Mouse (Mus musculus) neural tube, embryonic 11.5 days (tissue): ENCODE data around the gene Hist2h2aa1. TPM values are rescaled to one million over a fixed set of nuclear protein-coding genes. Genes with fewer than 3 reads are reported as not detected.
"Not testable (repeated sequence)": the region's sequence is repeated elsewhere in the genome, so short reads cannot be mapped to it uniquely, and the experiment has no call there.

ENCODE experiments used
- ATAC-seq: fragments of 200-750 bp; cut with Nextera tagmentation; 2 replicates; pipeline ENCODE4 v1.8.0; 2017; ENCODE audit warnings: moderate number of reproducible peaks, mild to moderate bottlenecking, moderate TSS enrichment, moderate library complexity; ENCODE audit not compliant: insufficient read depth, low FRiP score, low TSS enrichment
- DNase-seq: peaks from one replicate; pipeline ENCODE4 v3.0.0-alpha.2; 2015; ENCODE audit warnings: low spot score
- H3K27ac ChIP-seq: fragments of 300-500 bp; sonication (generic); 2 replicates; pipeline ENCODE4 v1.5.1; 2014; ENCODE audit warnings: low read depth, mild to moderate bottlenecking, low read length
- H3K27me3 ChIP-seq: fragments of 300-500 bp; sonication (generic); 2 replicates; pipeline ENCODE4 v1.6.1; 2014; ENCODE audit warnings: mild to moderate bottlenecking, low read length, mixed read lengths; ENCODE audit not compliant: control insufficient read depth, insufficient read depth
- H3K36me3 ChIP-seq: fragments of 300-500 bp; sonication (generic); 2 replicates; pipeline ENCODE4 v1.6.1; 2014; ENCODE audit warnings: mild to moderate bottlenecking, low read length, moderate library complexity, mixed read lengths; ENCODE audit not compliant: control insufficient read depth, insufficient read depth
- H3K4me1 ChIP-seq: fragments of 300-500 bp; sonication (generic); 2 replicates; pipeline ENCODE4 v1.6.1; 2014; ENCODE audit warnings: low read length, mixed read lengths; ENCODE audit not compliant: control insufficient read depth, insufficient read depth
- H3K4me2 ChIP-seq: fragments of 300-500 bp; sonication (generic); 2 replicates; pipeline ENCODE4 v1.6.1; 2014; ENCODE audit warnings: low read depth, mild to moderate bottlenecking, moderate library complexity
- H3K4me3 ChIP-seq: fragments of 300-500 bp; sonication (generic); 2 replicates; pipeline ENCODE4 v1.5.1; 2014; ENCODE audit warnings: low read depth, low read length
- H3K9ac ChIP-seq: fragments of 300-500 bp; sonication (generic); 2 replicates; pipeline ENCODE4 v1.6.1; 2014; ENCODE audit warnings: mild to moderate bottlenecking, low read length
- H3K9me3 ChIP-seq: fragments of 300-500 bp; sonication (generic); 2 replicates; pipeline ENCODE4 v1.6.1; 2016; ENCODE audit warnings: low read length; ENCODE audit not compliant: control insufficient read depth
- WGBS: fragments of 180-500 bp; shearing (Covaris S2); extraction: QIAGEN DNeasy Blood & Tissue Kit; methylation state at CpG from one replicate; pipeline ENCODE4 v1.1.7; 2014; 5-methylcytosine and 5-hydroxymethylcytosine counted together
- polyA plus RNA-seq: library from polyadenylated mRNA; unstranded; fragments of >200 nt; fragmentation: Nextera tagmentation; extraction: Ambion mirVana; gene quantifications from 2 replicates; pipeline ENCODE4 v1.2.1, GENCODE M21; 2014

Hist2h2aa1 gene
- polyA plus RNA-seq, 1 experiment from 2014 or later = 24.5 TPM

DNA sequence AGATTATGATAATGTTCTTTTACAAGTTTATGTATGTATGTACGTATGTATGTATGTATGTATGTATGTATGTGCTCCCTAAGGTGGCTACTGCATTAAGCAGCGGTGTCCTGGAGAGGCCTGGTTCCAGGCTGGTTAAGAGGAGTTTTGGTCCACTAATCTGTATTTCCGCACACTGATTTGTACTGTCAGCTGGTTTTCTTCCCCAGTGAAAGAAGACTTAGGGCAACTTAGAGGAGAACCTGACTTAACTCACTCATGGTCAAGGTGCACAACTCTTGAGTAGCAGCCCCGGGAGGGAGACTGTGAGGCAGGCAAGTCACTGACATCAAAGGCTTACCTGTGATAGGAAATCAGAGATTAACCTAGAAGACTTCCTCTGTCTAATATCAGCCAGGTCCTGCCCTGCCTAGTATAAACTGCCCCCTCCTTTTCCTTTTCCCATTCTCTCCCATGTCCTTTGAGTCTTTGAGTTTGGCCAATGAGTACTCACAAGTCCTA, 8.4 kb upstream of the Hist2h2aa1 start:
- no peak for ATAC-seq
- 84% methylated on average over 4 of the region's 4 CpGs for WGBS

GRCm38 (mm10) chr3:96237335-96237903, 7.9 kb upstream of the Hist2h2aa1 start:
- H3K9ac ChIP-seq = peak overlapping the region; percentile 82
- H3K27ac ChIP-seq = peak overlapping the region; percentile 84
- no peaks in the 10 kb centered on the region for H3K9me3 ChIP-seq
- H3K4me3 ChIP-seq = peak overlapping the region; percentile 42
- ATAC-seq = no peak
- H3K4me1 ChIP-seq = peaks cover 9% of the 10 kb centered on the region
- no peaks in the 10 kb centered on the region for H3K36me3 ChIP-seq
- DNase-seq = peak; percentile 43
- peak overlapping the region; percentile 51 for H3K4me2 ChIP-seq
- no peaks in the 10 kb centered on the region for H3K27me3 ChIP-seq
- 28% methylated on average over 7 of the region's 7 CpGs for WGBS

More for the DNA sequence above, 8.4 kb upstream of the Hist2h2aa1 start:
- H3K4me2 ChIP-seq = peak overlapping the region; percentile 51
- H3K4me3 ChIP-seq = peak overlapping the region; percentile 42
- no peaks in the 10 kb centered on the region for H3K27me3 ChIP-seq
- no peak overlapping the region for H3K27ac ChIP-seq
- H3K36me3 ChIP-seq = no peaks in the 10 kb centered on the region
- H3K4me1 ChIP-seq = peaks cover 9% of the 10 kb centered on the region
- H3K9ac ChIP-seq = peak overlapping the region; percentile 82
- DNase-seq = no peak
- H3K9me3 ChIP-seq = no peaks in the 10 kb centered on the region

GRCm38 (mm10) chr3:96237904-96238511, 7.3 kb upstream of the Hist2h2aa1 start:
- Histone ChIP-seq H3K4me2 (peak overlapping the region; percentile 51), H3K4me1 (peaks cover 9% of the 10 kb centered on the region), H3K27ac (peak overlapping the region; percentile 84), H3K27me3 (no peaks in the 10 kb centered on the region), H3K9me3 (no peaks in the 10 kb centered on the region), H3K9ac (peak overlapping the region; percentile 82), H3K4me3 (peak overlapping the region; percentile 42), H3K36me3 (no peaks in the 10 kb centered on the region)
- 0% methylated on average over 12 of the region's 12 CpGs for WGBS
- DNase-seq (peak; percentile 49), ATAC-seq (no peak)

GRCm38 (mm10) chr3:96238954-96239793, 6.1 kb upstream of the Hist2h2aa1 start, which contains the start of gene Hist2h3c2:
Gene Hist2h3c2, minus strand, starts transcription at chr3:96239127.
- Histone ChIP-seq H3K9ac (peak within 1 kb of the TSS; percentile 82), H3K4me3 (peak within 1 kb of the TSS; percentile 42), H3K4me2 (peak within 1 kb of the TSS; percentile 51), H3K27ac (peak within 1 kb of the TSS; percentile 84), H3K4me1 (peaks cover 10% of the 10 kb centered on the region)
- WGBS = 0% methylated on average over 19 of the region's 68 CpGs
- H3K36me3 ChIP-seq, H3K9me3 ChIP-seq, DNase-seq, H3K27me3 ChIP-seq: not testable (repeated sequence)
- peak; percentile 91 for ATAC-seq

- peak within 1 kb of the TSS; percentile 63 for H3K27ac ChIP-seq
- peak within 1 kb of the TSS; percentile 31 for H3K4me2 ChIP-seq
- not testable (repeated sequence) for H3K27me3 ChIP-seq, H3K36me3 ChIP-seq, H3K9me3 ChIP-seq
- peak within 1 kb of the TSS; percentile 13 for H3K4me3 ChIP-seq
- peak; percentile 75 for DNase-seq
- peaks cover 13% of the 10 kb centered on the region for H3K4me1 ChIP-seq
- 5% methylated on average over 25 of the region's 85 CpGs for WGBS
- peak; percentile 84 for ATAC-seq
- peak within 1 kb of the TSS; percentile 20 for H3K9ac ChIP-seq
Measured at GRCm38 (mm10) chr3:96239949-96240798, 5.1 kb upstream of the Hist2h2aa1 start, which contains the start of gene Hist2h2aa2. Gene Hist2h2aa2, minus strand, starts transcription at chr3:96240276.

DNA sequence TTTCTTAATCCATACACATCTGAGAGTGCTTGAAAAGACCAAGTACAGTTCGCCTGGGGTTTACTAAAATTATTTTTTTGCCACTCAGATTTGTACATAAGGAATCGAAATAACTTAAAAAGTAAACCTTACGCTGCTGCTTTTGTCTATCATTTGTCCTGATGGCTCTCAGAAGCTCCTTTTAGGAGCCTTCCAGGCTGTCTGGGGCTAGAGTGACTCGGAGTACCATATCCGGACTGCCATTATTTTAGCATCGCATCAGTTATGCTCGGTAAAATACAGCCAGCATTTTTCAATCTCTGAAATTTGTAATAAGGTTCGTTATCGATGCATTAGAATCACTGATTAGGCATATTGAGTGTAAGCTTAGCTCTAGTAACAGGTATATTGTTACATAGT, 4.5 kb upstream of the Hist2h2aa1 start:
- Histone ChIP-seq H3K9me3 (no peaks in the 10 kb centered on the region), H3K27ac (peak overlapping the region; percentile 63), H3K4me1 (peaks cover 13% of the 10 kb centered on the region), H3K9ac (peak overlapping the region; percentile 20), H3K27me3 (no peaks in the 10 kb centered on the region), H3K4me3 (no peak overlapping the region), H3K36me3 (no peaks in the 10 kb centered on the region), H3K4me2 (peak overlapping the region; percentile 31)
- no peak for DNase-seq
- WGBS = 78% methylated on average over 9 of the region's 9 CpGs
- ATAC-seq = no peak

DNA sequence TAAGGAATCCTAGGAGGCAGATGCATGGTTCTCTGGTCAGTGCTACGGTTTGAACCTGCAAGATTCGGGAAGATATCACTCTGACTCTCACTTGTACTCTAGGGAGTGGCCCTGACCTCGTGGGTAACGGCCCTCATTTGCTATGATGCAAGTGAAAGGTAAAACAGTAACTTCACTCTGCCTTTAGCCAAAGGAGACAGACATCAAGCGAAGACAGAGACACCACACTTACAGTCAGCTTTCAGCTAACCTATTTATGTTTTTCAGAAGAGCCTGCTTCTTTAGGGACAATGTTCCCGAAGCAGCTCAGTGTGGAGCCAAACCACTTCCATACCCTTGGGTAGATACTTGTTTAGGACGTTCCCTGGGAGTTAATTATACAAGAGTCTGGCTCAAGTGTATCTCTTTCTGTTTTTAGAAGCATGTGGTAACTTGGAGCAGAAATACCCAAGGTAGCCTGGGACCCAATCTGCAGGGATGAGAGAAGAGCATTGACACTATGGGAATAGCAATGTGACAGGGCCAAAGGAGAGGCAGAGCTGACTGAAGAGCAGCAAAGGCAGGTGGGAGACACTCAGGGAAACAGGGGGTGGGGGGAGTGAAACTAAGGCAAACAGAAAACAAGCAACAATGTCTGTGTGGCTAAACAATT, 1.2 kb upstream of the Hist2h2aa1 start:
- Histone ChIP-seq H3K9ac (peak overlapping the region; percentile 7; the same call in 1 of the 2 replicates), H3K4me1 (peaks cover 7% of the 10 kb centered on the region; the same call in 1 of the 2 replicates), H3K4me2 (peak overlapping the region; percentile 56; the same call in 1 of the 2 replicates), H3K27ac (peak overlapping the region; percentile 86; the same call in 1 of the 2 replicates), H3K27me3 (no peaks in the 10 kb centered on the region), H3K4me3 (no peak overlapping the region), H3K9me3 (no peaks in the 10 kb centered on the region), H3K36me3 (no peaks in the 10 kb centered on the region)
- no peak for ATAC-seq
- no peak for DNase-seq
- 83% methylated on average over 7 of the region's 7 CpGs for WGBS
